Mouse (Mus musculus): Measurements from ENCODE around the gene Gm20388.

Gm20388 gene

GRCm38 (mm10) chr8:120926201-120926600 lies 1015.6 kb downstream of the Gm20388 start:
- in situ Hi-C loops (cut with MboI) = no loop called here

GRCm38 (mm10) chr8:120928082-120928481 lies 1017.4 kb downstream of the Gm20388 start:
- in situ Hi-C loops (cut with MboI) = no loop called here

DNA sequence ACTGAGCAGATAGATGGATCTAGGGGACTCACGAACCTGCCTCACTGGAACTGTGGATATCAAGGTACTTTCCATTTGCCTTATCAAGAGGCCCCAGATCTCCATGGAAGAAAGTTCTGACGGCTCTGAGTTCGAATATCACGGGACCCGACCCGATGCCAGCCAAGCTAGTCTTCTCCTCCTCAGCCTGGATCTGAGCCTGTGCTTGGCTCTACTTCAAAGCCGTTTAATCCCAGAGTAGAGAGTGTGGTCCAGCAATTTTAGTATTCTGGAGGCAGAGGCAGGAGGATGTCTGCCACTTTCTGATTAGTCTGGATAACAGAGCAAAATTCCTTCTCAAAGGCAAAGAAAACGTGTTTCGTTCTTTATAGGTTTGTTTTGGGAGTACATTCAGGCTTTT lies 1024.0 kb downstream of the Gm20388 start:
- in situ Hi-C loops (cut with MboI) = no loop called here

DNA sequence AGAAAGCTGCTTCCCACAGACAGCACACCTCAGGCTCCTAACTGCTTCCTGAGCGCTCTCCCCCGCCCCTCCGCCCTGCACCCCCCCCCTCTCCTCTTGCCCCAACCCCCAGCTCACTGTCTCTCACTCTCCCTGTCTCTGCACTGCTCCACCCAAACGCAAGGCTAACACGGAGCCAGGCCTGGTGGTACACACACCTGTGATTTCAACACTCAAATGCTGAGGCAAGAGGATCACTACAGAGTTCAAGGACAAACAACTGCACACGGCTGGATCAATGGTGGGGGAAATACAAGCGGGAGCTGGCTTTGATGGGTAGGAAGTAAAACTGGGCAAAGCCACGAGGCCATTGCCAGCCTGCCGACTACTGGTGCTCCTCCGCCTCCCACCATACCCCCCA lies 1026.0 kb downstream of the Gm20388 start:
- in situ Hi-C loops (cut with MboI) = no loop called here

GRCm38 (mm10) chr8:120937474-120937873 lies 1026.8 kb downstream of the Gm20388 start:
- in situ Hi-C loops (cut with MboI) = no loop called here

GRCm38 (mm10) chr8:120940287-120940686 lies 1029.6 kb downstream of the Gm20388 start:
- in situ Hi-C loops (cut with MboI) = no loop called here

DNA sequence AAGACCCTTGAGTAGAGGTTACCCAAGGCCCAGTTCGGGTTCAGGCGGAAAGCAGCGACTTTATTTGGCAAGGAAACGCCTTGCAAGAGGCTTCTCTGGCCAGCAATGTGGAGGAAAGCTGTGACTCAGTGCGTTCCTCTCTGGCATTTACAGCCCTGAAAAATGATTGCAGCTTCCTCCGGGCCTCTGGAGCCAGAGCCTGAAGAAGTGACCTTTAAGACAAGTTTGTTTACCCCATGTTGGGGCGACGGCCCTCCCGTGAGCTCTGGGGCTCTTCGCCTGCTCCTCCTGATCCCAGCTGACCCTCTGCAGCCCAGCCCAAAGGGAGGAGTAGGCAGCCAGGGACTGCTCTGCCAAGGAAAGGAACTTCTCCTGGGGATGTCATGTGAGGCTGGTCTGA lies 1036.6 kb downstream of the Gm20388 start:
- in situ Hi-C loops (cut with MboI) = no loop called here

DNA sequence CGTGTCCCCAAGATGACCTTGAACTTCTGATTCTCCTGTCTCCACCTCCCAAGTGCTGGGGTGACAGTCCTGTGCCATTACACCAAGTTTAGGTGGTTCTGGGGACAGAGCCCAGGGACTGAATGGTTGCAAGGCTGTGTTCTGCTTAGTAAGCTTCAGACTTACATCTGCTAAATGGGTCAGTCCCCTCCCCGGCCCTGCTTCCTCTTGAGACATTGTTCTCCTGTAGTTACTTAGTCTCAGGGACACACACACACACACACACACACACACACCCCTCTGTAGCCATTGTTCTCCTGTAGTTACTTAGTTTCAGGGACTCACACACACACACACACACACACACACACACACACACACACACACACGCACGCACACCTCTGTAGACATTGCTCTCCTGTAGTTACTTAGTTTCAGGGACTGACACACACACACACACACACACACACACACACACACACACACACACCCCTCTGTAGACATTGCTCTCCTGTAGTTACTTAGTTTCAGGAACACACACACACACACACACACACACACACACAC lies 1037.5 kb downstream of the Gm20388 start:
- in situ Hi-C loops (cut with MboI) = no loop called here

- in situ Hi-C loops (cut with MboI) = no loop called here
Observed at GRCm38 (mm10) chr8:120948620-120949491, 1038.2 kb downstream of the Gm20388 start.

DNA sequence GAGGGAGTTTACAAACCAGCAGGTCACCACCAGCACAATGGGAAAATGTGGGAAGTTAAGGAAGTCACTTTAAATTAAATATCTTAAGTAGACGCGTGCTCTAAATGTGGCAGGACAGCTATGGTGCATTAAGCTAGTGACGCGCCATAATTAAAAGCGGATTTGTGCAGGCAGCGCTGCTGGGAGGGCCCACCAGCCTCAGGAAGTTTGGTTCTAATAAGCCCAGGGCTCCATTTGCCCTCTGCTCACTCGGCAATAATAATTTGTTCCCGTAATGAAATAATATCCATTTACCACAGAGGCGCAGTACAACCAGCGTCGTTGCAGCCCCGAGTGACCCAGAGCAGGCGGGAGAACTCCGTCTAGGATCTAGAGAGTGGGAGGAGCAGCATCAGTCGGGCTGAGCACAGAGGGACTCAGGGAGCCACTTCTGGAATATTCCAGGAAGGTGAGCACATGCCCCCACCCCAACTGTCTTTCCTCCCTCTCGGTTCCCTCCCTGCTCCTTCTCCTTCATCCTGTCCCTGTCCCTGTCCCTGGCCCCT lies 1040.1 kb downstream of the Gm20388 start:
- in situ Hi-C loops (cut with MboI) = no loop called here

DNA sequence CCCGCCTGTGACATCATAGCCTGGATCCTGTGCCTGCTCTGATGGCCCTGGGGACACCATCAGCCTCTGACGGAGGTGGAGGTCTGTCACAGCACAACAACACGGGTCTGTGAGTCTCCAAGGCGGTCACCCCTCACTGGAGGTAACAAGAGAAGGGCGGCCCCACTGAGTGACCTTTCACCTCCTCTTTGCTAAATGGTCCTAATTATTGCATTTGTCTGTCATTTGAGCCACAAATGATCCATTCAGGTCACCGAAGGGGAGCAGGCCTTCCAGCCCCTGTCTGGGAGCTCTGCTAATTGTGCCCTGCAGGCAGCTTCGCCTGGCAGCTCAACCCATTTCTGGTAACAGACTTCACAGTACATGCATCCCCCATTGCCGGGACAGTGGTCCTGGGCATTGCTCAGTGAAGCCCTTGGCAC lies 1048.8 kb downstream of the Gm20388 start:
- in situ Hi-C loops (cut with MboI) = no loop called here

GRCm38 (mm10) chr8:120962606-120963380 lies 1052.2 kb downstream of the Gm20388 start:
- in situ Hi-C loops (cut with MboI) = no loop called here

DNA sequence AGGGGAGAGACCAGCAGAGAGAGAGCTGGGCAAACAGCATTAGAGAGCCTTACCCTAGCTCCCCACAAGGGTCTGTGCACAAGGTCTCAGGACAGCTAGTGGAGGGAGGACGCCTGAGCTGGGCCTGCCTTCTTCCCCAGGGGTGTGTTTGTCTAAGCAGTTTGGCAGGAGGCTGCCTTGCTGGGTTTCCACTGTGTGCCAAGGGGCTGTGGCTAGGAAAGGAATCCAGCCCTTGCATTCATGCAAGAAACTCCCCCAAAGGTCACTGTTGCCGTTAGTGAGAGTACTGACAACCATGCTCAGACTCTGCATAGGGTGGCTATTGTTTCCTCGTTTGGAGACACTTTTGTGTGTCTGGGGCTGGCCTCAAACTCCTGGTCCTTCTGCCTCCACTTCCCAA lies 1055.9 kb downstream of the Gm20388 start:
- in situ Hi-C loops (cut with MboI) = no loop called here

DNA sequence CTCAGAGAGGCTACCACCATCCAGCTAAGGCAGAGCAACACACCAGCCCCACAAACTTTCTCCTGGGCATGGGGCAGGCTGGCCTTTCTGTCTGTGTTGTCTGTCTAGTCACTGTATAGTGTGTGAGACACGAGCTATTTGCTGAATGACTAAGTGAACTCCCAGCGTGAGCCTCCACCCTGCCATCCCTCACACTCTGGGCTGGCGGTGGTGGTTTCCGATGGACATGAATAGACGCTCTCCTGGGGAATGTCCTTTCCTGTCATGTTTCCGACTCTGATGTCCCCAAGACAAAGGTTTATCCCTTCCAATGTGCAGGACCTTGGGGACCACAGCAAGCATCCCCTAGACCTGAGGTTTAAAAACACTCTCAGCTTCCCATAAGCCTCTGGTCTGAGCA lies 1057.7 kb downstream of the Gm20388 start:
- in situ Hi-C loops (cut with MboI) = no loop called here

GRCm38 (mm10) chr8:120970346-120970745 lies 1059.7 kb downstream of the Gm20388 start:
- in situ Hi-C loops (cut with MboI) = no loop called here

DNA sequence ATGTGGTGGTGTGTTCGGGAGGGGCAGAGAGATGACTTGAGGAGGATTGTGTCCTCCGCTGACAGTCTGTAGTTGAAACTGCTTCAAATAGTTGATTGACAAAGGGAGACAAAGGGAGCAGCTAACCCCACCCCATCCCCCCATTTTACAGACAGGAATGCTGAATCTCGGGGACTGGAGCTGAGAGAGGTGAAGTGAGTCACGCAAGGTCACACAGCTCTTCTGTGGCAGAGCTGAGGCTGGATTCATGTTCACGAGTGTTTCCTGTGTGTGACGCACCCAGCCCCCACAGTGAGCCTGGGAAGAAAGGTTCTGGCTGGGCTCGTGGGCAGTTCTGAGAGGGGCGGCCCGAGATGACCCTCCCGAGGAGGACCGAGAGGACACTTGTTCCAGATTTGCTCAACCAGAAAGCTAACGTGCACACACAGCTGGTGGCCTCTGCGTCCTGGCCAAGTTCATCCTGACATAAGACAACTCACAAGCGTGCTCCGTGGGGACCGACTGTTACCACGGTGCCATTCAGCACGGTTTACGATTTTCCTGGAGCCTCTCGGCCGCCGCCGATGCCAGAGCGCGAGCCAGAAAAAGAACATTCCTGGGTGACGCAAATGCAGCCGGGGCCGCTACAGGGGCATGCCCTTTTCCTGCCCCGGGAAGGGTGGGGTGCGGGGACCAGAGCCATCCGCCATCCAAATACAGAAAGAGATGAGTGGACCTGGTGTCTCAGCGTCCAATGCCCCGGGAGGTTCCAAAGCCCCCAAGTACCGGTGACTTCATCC lies 1061.2 kb downstream of the Gm20388 start:
- in situ Hi-C loops (cut with MboI) = no loop called here

GRCm38 (mm10) chr8:120973046-120973445 lies 1062.4 kb downstream of the Gm20388 start:
- in situ Hi-C loops (cut with MboI) = no loop called here

DNA sequence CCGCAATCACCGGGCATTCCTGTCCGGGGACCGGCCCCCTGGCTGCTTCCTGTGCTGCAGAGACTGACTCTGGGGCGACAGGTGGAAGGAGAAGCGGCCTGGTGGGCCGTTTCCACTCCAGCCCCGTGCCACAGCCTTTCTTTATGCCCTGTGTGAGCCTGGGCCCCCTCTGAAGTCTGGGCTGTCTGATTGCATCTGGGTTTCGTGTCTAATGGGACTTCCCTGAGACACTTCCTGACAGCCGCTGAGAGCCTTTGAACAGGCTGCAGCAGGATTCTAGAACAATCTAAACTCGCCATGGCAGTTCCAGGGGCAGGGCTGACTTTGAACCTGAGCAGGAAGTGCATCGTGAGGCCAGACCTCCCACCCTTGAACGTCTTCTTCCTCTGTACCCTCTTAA lies 1066.5 kb downstream of the Gm20388 start:
- in situ Hi-C loops (cut with MboI) = no loop called here

- in situ Hi-C loops (cut with MboI) = no loop called here
Observed at GRCm38 (mm10) chr8:120979210-120979609, 1068.6 kb downstream of the Gm20388 start.

- in situ Hi-C loops (cut with MboI) = no loop called here
Observed at GRCm38 (mm10) chr8:120980948-120981347, 1070.3 kb downstream of the Gm20388 start.

DNA sequence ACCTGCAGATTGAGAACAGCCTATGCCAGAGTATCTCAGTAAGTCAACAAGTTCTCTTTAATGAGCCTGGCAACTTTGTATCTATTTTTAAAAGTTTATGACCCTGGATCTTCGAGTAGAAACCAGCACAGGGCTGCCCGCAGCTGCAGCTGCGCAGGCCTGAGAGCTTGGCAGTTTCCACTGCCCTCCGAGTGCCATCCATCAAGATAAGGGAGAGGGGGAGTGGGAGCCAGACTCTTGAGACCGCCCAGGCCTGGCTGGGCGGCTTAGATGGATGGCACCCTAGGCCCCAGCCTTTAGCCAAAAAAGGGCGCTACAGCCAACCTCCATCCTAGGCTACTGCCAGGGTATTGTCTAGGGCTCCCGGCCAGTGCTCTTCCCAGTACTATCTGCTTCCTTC lies 1074.2 kb downstream of the Gm20388 start:
- in situ Hi-C loops (cut with MboI) = no loop called here

DNA sequence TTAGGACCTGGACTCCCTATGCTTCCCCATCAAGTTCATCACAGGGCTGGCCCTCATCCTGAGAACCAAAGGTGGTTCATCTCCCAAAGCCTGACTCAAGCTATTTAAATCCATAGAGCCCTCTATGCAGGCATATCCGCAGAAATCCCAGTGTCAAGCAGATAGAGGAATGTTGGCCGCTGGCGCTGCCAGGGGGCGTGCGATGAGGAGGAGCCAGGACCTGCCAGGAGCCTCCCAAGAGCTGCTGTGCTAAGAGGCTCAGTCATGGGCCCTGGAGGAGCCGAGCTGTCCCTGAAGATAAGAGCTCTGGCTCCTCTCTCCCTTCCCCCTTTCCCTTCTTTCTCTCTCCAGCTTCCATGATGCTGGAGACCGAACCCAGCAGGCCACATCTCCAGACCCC lies 1075.4 kb downstream of the Gm20388 start:
- in situ Hi-C loops (cut with MboI) = no loop called here
